Mouse (Mus musculus): ENCODE measurements around the gene Rhod. TPM values are rescaled to one million over a fixed set of nuclear protein-coding genes. Genes with fewer than 3 reads are reported as not detected.
"Not testable (repeated sequence)": the region's sequence is repeated elsewhere in the genome, so short reads cannot be mapped to it uniquely, and the experiment has no call there.

Gene Rhod
- polyA plus RNA-seq, 1 experiment from 2014 or later: 43.0 TPM

GRCm38 (mm10) chr19:4473549-4473948 lies 34.3 kb upstream of the Rhod start:
- no peak overlapping the region for H3K4me3 ChIP-seq (replicated peaks)
- peaks cover 32% of the 10 kb centered on the region for H3K27me3 ChIP-seq
- WGBS: 90% methylated on average over 5 of the region's 5 CpGs
- no peak overlapping the region for H3K9ac ChIP-seq
- no peaks in the 10 kb centered on the region for H3K36me3 ChIP-seq
- ATAC-seq (replicated peaks; ENCODE audit: low FRiP score): no peak
- no peaks in the 10 kb centered on the region for H3K9me3 ChIP-seq (replicated peaks)
- H3K27ac ChIP-seq: no peak overlapping the region
- H3K4me2 ChIP-seq: no peak overlapping the region
- H3K4me1 ChIP-seq: peaks cover 27% of the 10 kb centered on the region

DNA sequence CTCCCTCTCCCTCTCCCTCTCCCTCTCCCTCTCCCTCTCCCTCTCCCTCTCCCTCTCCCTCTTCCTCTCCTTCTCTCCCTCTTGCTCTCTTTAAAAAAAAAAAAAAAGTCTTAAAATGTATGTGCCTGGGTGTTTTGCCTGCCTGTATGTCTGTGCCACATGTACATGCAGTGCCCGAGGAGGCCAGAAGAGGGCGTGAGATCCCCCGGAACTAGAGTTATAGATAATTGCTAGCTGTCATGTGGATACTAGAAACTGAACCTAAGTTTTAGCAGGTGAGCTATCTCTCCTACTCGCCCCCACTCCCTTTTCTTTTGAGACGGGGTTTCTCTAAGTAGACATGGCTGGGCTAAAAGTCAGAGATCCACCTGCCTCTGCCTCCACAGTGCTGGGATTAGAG lies 29.1 kb upstream of the Rhod start:
- H3K27ac ChIP-seq: no peak overlapping the region
- H3K4me2 ChIP-seq: no peak overlapping the region
- no peaks in the 10 kb centered on the region for H3K36me3 ChIP-seq
- H3K4me3 ChIP-seq (replicated peaks): no peak overlapping the region
- ATAC-seq (replicated peaks; ENCODE audit: low FRiP score): no peak
- no peaks in the 10 kb centered on the region for H3K27me3 ChIP-seq
- H3K9ac ChIP-seq: no peak overlapping the region
- H3K4me1 ChIP-seq: no peaks in the 10 kb centered on the region
- H3K9me3 ChIP-seq (replicated peaks): no peaks in the 10 kb centered on the region
- 35% methylated on average over 5 of the region's 5 CpGs for WGBS

DNA sequence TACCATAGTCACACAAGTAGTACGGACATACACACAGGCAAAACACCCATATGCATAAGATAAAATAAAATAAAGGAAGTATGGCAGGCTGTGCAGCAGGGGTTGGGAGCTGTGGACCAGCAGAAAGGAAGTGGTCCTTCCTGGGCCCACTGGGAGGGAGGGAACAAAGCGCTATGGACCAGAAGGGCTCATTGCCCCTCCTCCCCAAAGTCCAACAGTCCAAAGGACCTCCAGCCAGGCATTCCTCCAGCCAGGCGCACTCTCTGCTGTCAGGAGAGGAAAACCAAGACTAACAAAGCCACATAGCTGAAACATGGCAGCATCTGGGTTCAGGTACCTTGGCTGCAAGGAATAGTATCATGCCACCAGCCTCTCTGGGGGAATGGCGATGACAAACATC lies 25.4 kb upstream of the Rhod start:
- Histone ChIP-seq H3K27me3 (no peaks in the 10 kb centered on the region), H3K4me2 (no peak overlapping the region), H3K36me3 (no peaks in the 10 kb centered on the region), H3K9me3 (replicated peaks) (no peaks in the 10 kb centered on the region), H3K27ac (no peak overlapping the region), H3K9ac (no peak overlapping the region), H3K4me1 (no peaks in the 10 kb centered on the region), H3K4me3 (replicated peaks) (no peak overlapping the region)
- no peak for ATAC-seq (replicated peaks; ENCODE audit: low FRiP score)
- 79% methylated on average over 4 of the region's 4 CpGs for WGBS

DNA sequence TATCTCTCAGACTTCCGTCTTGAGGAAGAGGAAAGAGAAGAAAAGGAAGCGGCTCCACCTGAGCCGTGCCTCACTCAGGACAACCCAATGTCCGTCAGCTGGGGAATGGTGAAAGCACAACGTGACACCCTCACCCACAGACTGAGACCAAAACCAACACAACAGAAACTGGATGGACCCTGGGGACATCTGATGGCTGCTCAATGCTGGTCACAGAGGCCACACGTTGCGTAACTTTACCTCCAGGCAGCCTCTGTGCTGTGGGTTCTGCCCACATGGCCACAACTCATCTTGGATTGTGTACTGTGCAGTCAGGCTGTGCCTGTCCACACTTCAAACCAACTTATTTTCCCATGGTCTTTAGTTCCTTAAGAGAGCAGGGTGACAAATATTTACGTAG lies 22.7 kb upstream of the Rhod start:
- WGBS: 83% methylated on average over 8 of the region's 8 CpGs
- H3K4me2 ChIP-seq: no peak overlapping the region
- no peak for ATAC-seq (replicated peaks; ENCODE audit: low FRiP score)

DNA sequence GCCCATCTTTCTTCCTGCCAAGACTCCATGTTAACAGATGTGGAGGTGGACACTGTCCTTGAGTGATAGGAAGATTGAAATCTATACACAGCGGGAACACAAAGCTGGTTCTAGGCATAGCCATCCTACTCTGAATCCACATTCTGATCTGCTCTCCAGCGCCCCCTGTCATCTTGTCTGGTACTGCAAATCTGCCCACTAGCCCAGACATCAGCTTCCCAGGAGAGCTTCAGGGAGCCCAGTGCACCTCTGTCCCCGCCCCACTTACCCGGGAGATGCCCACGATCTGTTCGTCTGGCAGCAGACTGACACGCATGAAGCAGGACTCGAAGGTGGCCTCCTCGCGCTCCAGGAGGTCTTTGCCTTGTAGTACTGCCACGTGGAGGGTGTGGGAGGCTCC lies 17.0 kb upstream of the Rhod start:
- peaks cover 40% of the 10 kb centered on the region for H3K4me1 ChIP-seq
- no peaks in the 10 kb centered on the region for H3K27me3 ChIP-seq
- H3K36me3 ChIP-seq: no peaks in the 10 kb centered on the region
- H3K27ac ChIP-seq: no peak overlapping the region
- H3K4me3 ChIP-seq (replicated peaks): no peak overlapping the region
- no peak overlapping the region for H3K9ac ChIP-seq
- H3K9me3 ChIP-seq (replicated peaks): no peaks in the 10 kb centered on the region
- WGBS: 15% methylated on average over 11 of the region's 11 CpGs
- H3K4me2 ChIP-seq: peak overlapping the region; percentile 37
- ATAC-seq (replicated peaks; ENCODE audit: low FRiP score): no peak

More for the DNA sequence above, 22.7 kb upstream of the Rhod start:
- no peaks in the 10 kb centered on the region for H3K9me3 ChIP-seq (replicated peaks)
- H3K4me3 ChIP-seq (replicated peaks): no peak overlapping the region
- no peaks in the 10 kb centered on the region for H3K36me3 ChIP-seq
- no peaks in the 10 kb centered on the region for H3K27me3 ChIP-seq
- no peak overlapping the region for H3K9ac ChIP-seq
- H3K4me1 ChIP-seq: peaks cover 3% of the 10 kb centered on the region
- no peak overlapping the region for H3K27ac ChIP-seq

- H3K4me1 ChIP-seq: peaks cover 48% of the 10 kb centered on the region
- 64% methylated on average over 15 of the region's 15 CpGs for WGBS
- no peak overlapping the region for H3K4me3 ChIP-seq (replicated peaks)
- no peak overlapping the region for H3K27ac ChIP-seq
- no peaks in the 10 kb centered on the region for H3K9me3 ChIP-seq (replicated peaks)
- no peaks in the 10 kb centered on the region for H3K27me3 ChIP-seq
- no peaks in the 10 kb centered on the region for H3K36me3 ChIP-seq
- H3K4me2 ChIP-seq: no peak overlapping the region
- no peak overlapping the region for H3K9ac ChIP-seq
- no peak for ATAC-seq (replicated peaks; ENCODE audit: low FRiP score)
These were observed 16.0 kb upstream of the Rhod start for GRCm38 (mm10) chr19:4455071-4455800.

DNA sequence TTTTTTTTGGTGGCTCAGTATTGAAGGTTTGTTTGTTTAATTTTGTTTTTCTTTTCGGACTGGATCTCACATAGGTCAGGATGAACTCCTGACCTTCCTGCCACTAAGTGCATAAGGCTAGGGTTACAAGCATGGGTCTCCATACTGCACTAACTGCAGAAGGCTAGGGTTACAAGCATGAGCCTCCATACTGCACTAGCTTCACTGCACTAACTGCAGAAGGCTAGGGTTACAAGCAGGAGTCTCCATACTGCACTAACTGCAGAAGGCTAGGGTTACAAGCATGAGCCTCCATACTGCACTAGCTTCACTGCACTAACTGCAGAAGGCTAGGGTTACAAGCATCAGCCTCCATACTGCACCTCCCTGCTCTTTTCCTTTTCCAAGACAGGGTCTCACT lies 14.8 kb upstream of the Rhod start:
- H3K36me3 ChIP-seq; H3K9me3 ChIP-seq (replicated peaks); H3K4me2 ChIP-seq; H3K4me3 ChIP-seq (replicated peaks); H3K27me3 ChIP-seq; H3K9ac ChIP-seq: not testable (repeated sequence)
- WGBS: 8% methylated on average over 1 of the region's 1 CpGs
- Histone ChIP-seq H3K27ac (peak overlapping the region; percentile 34; the same call in 1 of the 2 replicates), H3K4me1 (peaks cover 48% of the 10 kb centered on the region)
- ATAC-seq (replicated peaks; ENCODE audit: low FRiP score): peak; percentile 43; the same call in 1 of the 2 replicates

- Histone ChIP-seq H3K4me3 (replicated peaks) (no peak overlapping the region), H3K4me1 (peaks cover 48% of the 10 kb centered on the region), H3K9ac (no peak overlapping the region), H3K27ac (no peak overlapping the region), H3K36me3 (no peaks in the 10 kb centered on the region), H3K4me2 (no peak overlapping the region), H3K9me3 (replicated peaks) (no peaks in the 10 kb centered on the region), H3K27me3 (no peaks in the 10 kb centered on the region)
- WGBS: 37% methylated on average over 4 of the region's 4 CpGs
- ATAC-seq (replicated peaks; ENCODE audit: low FRiP score): no peak
These were observed 13.3 kb upstream of the Rhod start for GRCm38 (mm10) chr19:4452525-4452924.

- ATAC-seq (replicated peaks; ENCODE audit: low FRiP score): no peak
- WGBS: 28% methylated on average over 5 of the region's 5 CpGs
- Histone ChIP-seq H3K27ac (no peak overlapping the region), H3K4me3 (replicated peaks) (no peak overlapping the region), H3K27me3 (no peaks in the 10 kb centered on the region), H3K4me1 (peaks cover 44% of the 10 kb centered on the region), H3K36me3 (no peaks in the 10 kb centered on the region), H3K4me2 (no peak overlapping the region), H3K9me3 (replicated peaks) (no peaks in the 10 kb centered on the region), H3K9ac (no peak overlapping the region)
These were observed 12.7 kb upstream of the Rhod start for GRCm38 (mm10) chr19:4451965-4452364.

DNA sequence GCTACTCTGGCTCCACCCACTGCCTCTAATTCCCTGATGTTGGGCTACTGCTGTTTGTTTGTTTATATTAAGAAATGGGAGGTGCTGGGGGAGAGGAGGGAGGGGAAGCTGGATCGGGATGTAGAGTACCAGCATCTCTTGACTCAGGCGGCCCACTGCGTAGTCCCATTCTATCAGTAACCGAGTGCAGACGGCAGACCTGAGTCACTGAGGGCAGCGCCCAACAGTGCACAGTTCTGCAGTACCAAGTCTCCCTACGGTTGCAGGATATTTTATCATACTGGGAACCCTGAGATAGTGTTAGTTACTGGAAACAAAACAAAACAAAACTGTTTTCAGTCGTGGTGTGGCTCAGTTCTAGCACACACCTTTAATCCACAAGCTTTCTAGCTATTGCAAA lies 11.9 kb upstream of the Rhod start:
- Histone ChIP-seq H3K36me3 (no peaks in the 10 kb centered on the region), H3K4me3 (replicated peaks) (no peak overlapping the region), H3K27me3 (no peaks in the 10 kb centered on the region), H3K4me2 (no peak overlapping the region), H3K4me1 (peaks cover 36% of the 10 kb centered on the region), H3K9ac (no peak overlapping the region), H3K9me3 (replicated peaks) (no peaks in the 10 kb centered on the region), H3K27ac (no peak overlapping the region)
- no peak for ATAC-seq (replicated peaks; ENCODE audit: low FRiP score)
- 70% methylated on average over 8 of the region's 8 CpGs for WGBS

- H3K36me3 ChIP-seq: no peaks in the 10 kb centered on the region
- no peak overlapping the region for H3K27ac ChIP-seq
- no peak overlapping the region for H3K9ac ChIP-seq
- H3K4me3 ChIP-seq (replicated peaks): no peak overlapping the region
- ATAC-seq (replicated peaks; ENCODE audit: low FRiP score): no peak
- no peaks in the 10 kb centered on the region for H3K27me3 ChIP-seq
- H3K4me2 ChIP-seq: no peak overlapping the region
- WGBS: 68% methylated on average over 5 of the region's 5 CpGs
- peaks cover 31% of the 10 kb centered on the region for H3K4me1 ChIP-seq
- H3K9me3 ChIP-seq (replicated peaks): no peaks in the 10 kb centered on the region
These were observed 11.4 kb upstream of the Rhod start for GRCm38 (mm10) chr19:4450666-4451065.

GRCm38 (mm10) chr19:4449230-4449629 lies 10.0 kb upstream of the Rhod start:
- H3K4me2 ChIP-seq: no peak overlapping the region
- ATAC-seq (replicated peaks; ENCODE audit: low FRiP score): no peak
- H3K36me3 ChIP-seq: no peaks in the 10 kb centered on the region
- H3K9ac ChIP-seq: no peak overlapping the region
- no peak overlapping the region for H3K4me3 ChIP-seq (replicated peaks)
- H3K9me3 ChIP-seq (replicated peaks): no peaks in the 10 kb centered on the region
- peaks cover 30% of the 10 kb centered on the region for H3K4me1 ChIP-seq
- no peak overlapping the region for H3K27ac ChIP-seq
- 94% methylated on average over 9 of the region's 9 CpGs for WGBS
- H3K27me3 ChIP-seq: no peaks in the 10 kb centered on the region

DNA sequence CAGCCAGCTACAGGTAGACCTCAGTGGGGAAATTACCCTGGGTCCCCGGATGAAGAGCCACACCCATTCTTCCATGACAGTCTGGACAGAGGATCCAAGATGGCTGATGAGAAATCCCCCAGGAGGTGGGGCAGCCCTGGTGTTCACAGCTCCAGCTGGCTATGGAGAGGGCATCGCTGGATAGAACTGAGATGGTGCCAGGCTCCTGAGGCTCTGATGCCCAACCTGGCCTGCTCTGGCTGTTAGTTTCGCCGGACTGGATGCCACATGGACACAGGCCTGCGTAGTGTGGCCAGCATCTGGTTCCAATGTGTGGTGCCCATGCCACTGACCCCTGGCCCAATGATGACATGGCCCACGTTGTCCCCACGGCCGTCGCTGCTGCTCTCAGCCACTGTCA lies 8.2 kb upstream of the Rhod start:
- Histone ChIP-seq H3K4me2 (no peak overlapping the region), H3K36me3 (no peaks in the 10 kb centered on the region), H3K9me3 (replicated peaks) (no peaks in the 10 kb centered on the region), H3K4me3 (replicated peaks) (no peak overlapping the region), H3K4me1 (peaks cover 20% of the 10 kb centered on the region), H3K9ac (0 out of 2 replicates have a peak overlapping the region, but pooled peaks have one; percentile 3), H3K27me3 (no peaks in the 10 kb centered on the region), H3K27ac (no peak overlapping the region)
- WGBS: 90% methylated on average over 9 of the region's 9 CpGs
- ATAC-seq (replicated peaks; ENCODE audit: low FRiP score): no peak

Measured in kidney, embryonic 15.5 days (tissue).